Mouse (Mus musculus): Measurements from ENCODE around the gene Zfp706. TPM values are rescaled to one million over a fixed set of nuclear protein-coding genes. Genes with fewer than 3 reads are reported as not detected.

The Zfp706 gene
- total RNA-seq, 1 experiment, result 65.1 TPM

DNA sequence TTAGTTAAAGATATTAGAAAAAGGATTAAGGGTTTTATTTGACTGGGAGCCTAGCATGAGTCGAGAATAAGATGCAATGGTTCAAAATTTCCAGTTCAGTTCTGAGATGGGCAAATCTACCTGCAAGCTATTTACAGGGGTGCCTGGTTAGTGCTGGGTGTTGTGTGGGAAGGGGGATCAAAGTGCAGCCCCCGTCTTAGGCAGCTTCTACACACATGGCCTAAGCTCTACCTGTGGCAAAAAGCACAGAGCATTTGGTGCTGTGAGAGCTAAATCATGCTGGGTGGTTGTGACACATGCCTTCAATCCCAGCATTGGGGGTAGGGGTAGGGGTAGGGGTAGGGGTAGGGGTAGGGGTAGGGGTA is 32.3 kb downstream of the Zfp706 start:
- H3K27ac ChIP-seq (ENCODE audit: insufficient read depth, low read depth, low read length, poor library complexity, severe bottlenecking), result no peak overlapping the region
- TF ChIP-seq CHD2 (IDR thresholded peaks at IDR 0.05; ENCODE audit: low read depth, low read length) (no peak), HCFC1 (IDR thresholded peaks at IDR 0.05; ENCODE audit: borderline replicate concordance, insufficient read depth, low read length) (no peak), ZNF384 (IDR thresholded peaks at IDR 0.05; ENCODE audit: low read depth, low read length) (no peak), MAFK (IDR thresholded peaks at IDR 0.05; ENCODE audit: insufficient read depth, low read depth, low read length) (no peak), ZC3H11A (IDR thresholded peaks at IDR 0.05; ENCODE audit: borderline replicate concordance, low read depth, low read length) (no peak)
- H3K9ac ChIP-seq (ENCODE audit: insufficient read depth, low read depth, low read length, poor library complexity, severe bottlenecking), result no peak overlapping the region
- peaks cover 0 to 6% of the 10 kb centered on the region in 2 experiments; a peak in 2 of 4 replicates for H3K4me1 ChIP-seq (ENCODE audit: control insufficient read depth in 2 of 2, insufficient read depth in 2 of 2, low read length in 2 of 2, poor library complexity in 1 of 2)
- H3K4me3 ChIP-seq (ENCODE audit: insufficient read depth in 1 of 2, low read depth in 1 of 2, low read length in 2 of 2, poor library complexity in 1 of 2, severe bottlenecking in 1 of 2), result no peak overlapping the region
- H3K36me3 ChIP-seq (ENCODE audit: control insufficient read depth, insufficient read depth, low read length, poor library complexity, severe bottlenecking), result no peaks in the 10 kb centered on the region
- in situ Hi-C loops (cut with MboI; ENCODE audit: low sequenced_read_pairs in 2 of 2, unreplicated experiment in 2 of 2), result no loop called here
- no peak for DNase-seq (ENCODE audit: low read depth, low spot score)
- H3K9me3 ChIP-seq (ENCODE audit: control insufficient read depth, insufficient read depth, low read depth, low read length), result no peaks in the 10 kb centered on the region

DNA sequence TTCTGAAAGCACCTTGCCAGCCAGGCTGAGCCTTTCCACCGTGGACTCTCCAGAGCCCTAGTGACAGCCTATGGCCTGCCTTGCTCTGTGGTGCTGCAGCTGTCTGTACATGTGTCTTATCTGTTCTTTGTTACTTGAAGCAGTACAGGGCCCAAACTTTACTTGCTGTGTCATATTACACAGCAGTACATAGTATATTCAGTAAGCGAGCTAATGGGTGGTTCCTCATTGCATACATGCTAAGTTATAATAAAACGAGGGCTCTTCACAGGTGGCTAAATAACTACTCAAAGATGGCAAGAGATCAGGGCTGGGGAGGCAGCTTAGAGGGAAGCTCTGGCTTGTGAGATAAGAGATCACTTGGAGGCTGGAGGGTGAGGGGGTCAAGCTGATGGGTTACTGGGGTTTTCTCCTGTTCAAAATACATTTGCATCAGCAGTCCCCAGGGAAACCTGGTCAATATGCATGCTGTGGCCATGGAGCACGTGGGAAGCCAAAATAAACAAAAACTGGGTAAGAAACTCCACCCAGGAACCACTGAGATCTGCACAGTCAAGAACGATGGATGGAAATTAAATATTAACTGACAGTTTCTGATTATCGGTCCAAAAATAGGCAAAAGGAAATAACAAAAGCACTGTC is 32.8 kb downstream of the Zfp706 start:
- no peak for DNase-seq (ENCODE audit: low read depth, low spot score)
- H3K4me1 ChIP-seq (ENCODE audit: control insufficient read depth in 2 of 2, insufficient read depth in 2 of 2, low read length in 2 of 2, poor library complexity in 1 of 2), result peaks cover 0 to 6% of the 10 kb centered on the region in 2 experiments; a peak in 2 of 4 replicates
- no peak overlapping the region for H3K27ac ChIP-seq (ENCODE audit: insufficient read depth, low read depth, low read length, poor library complexity, severe bottlenecking)
- H3K9me3 ChIP-seq (ENCODE audit: control insufficient read depth, insufficient read depth, low read depth, low read length), result no peaks in the 10 kb centered on the region
- no peaks in the 10 kb centered on the region for H3K36me3 ChIP-seq (ENCODE audit: control insufficient read depth, insufficient read depth, low read length, poor library complexity, severe bottlenecking)
- TF ChIP-seq ZC3H11A (IDR thresholded peaks at IDR 0.05; ENCODE audit: borderline replicate concordance, low read depth, low read length), result no peak
- TF ChIP-seq MAFK (IDR thresholded peaks at IDR 0.05; ENCODE audit: insufficient read depth, low read depth, low read length), result no peak
- no peak for TF ChIP-seq ZNF384 (IDR thresholded peaks at IDR 0.05; ENCODE audit: low read depth, low read length)
- TF ChIP-seq CHD2 (IDR thresholded peaks at IDR 0.05; ENCODE audit: low read depth, low read length), result no peak
- TF ChIP-seq HCFC1 (IDR thresholded peaks at IDR 0.05; ENCODE audit: borderline replicate concordance, insufficient read depth, low read length), result no peak
- H3K4me3 ChIP-seq (ENCODE audit: insufficient read depth in 1 of 2, low read depth in 1 of 2, low read length in 2 of 2, poor library complexity in 1 of 2, severe bottlenecking in 1 of 2), result no peak overlapping the region
- H3K9ac ChIP-seq (ENCODE audit: insufficient read depth, low read depth, low read length, poor library complexity, severe bottlenecking), result no peak overlapping the region
- in situ Hi-C loops (cut with MboI; ENCODE audit: low sequenced_read_pairs in 2 of 2, unreplicated experiment in 2 of 2), result no loop called here

DNA sequence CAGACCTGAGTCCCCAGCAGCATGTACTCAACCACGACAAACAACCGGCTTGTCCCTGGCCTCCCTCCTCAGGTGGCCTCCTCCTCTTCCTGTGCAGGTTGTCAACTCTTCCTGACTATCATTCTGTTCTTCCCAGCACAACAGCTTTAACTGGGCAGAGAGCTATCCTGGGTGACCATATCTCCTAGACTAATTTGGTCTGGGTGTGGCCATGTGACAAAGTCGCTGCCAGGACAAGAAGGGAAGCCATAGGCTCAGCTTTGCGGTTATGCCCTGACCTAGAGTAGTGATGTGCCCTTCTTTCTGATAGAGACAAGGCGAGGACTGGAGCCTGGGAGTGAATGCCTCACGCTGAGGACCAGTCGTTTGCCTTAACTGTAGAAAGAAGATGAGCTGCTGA is 33.9 kb downstream of the Zfp706 start:
- H3K27ac ChIP-seq (ENCODE audit: insufficient read depth, low read depth, low read length, poor library complexity, severe bottlenecking), result no peak overlapping the region
- DNase-seq (ENCODE audit: low read depth, low spot score), result no peak
- no peak overlapping the region for H3K9ac ChIP-seq (ENCODE audit: insufficient read depth, low read depth, low read length, poor library complexity, severe bottlenecking)
- no peak overlapping the region for H3K4me3 ChIP-seq (ENCODE audit: insufficient read depth in 1 of 2, low read depth in 1 of 2, low read length in 2 of 2, poor library complexity in 1 of 2, severe bottlenecking in 1 of 2)
- no peaks in the 10 kb centered on the region for H3K9me3 ChIP-seq (ENCODE audit: control insufficient read depth, insufficient read depth, low read depth, low read length)
- in situ Hi-C loops (cut with MboI; ENCODE audit: low sequenced_read_pairs in 2 of 2, unreplicated experiment in 2 of 2), result no loop called here
- H3K36me3 ChIP-seq (ENCODE audit: control insufficient read depth, insufficient read depth, low read length, poor library complexity, severe bottlenecking), result no peaks in the 10 kb centered on the region
- H3K4me1 ChIP-seq (ENCODE audit: control insufficient read depth in 2 of 2, insufficient read depth in 2 of 2, low read length in 2 of 2, poor library complexity in 1 of 2), result peaks cover 0 to 6% of the 10 kb centered on the region in 2 experiments; a peak in 2 of 4 replicates
- TF ChIP-seq MAFK (IDR thresholded peaks at IDR 0.05; ENCODE audit: insufficient read depth, low read depth, low read length), result no peak
- TF ChIP-seq ZNF384 (IDR thresholded peaks at IDR 0.05; ENCODE audit: low read depth, low read length), result no peak
- TF ChIP-seq ZC3H11A (IDR thresholded peaks at IDR 0.05; ENCODE audit: borderline replicate concordance, low read depth, low read length), result no peak
- no peak for TF ChIP-seq CHD2 (IDR thresholded peaks at IDR 0.05; ENCODE audit: low read depth, low read length)
- no peak for TF ChIP-seq HCFC1 (IDR thresholded peaks at IDR 0.05; ENCODE audit: borderline replicate concordance, insufficient read depth, low read length)

DNA sequence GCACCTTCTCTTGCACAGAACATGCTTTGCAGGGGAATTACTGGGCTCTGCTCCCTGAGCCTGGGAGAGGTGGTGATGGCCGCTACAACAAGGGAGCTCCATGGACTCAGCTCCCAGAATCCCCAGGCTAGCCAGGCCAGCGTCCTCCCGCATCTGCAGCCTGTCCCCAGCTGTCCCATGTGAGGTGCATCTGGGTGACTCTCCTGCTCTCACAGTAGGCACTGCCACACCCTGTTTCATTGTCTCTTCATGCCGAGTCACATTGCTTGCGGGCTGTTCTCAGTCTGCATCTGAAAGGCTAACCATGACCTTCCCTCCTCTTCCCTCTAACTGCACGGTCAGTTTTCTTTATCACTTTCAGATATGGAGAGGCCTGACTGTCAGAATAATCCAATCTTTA is 34.3 kb downstream of the Zfp706 start:
- in situ Hi-C loops (cut with MboI; ENCODE audit: low sequenced_read_pairs in 2 of 2, unreplicated experiment in 2 of 2), result no loop called here
- no peak overlapping the region for H3K27ac ChIP-seq (ENCODE audit: insufficient read depth, low read depth, low read length, poor library complexity, severe bottlenecking)
- H3K9me3 ChIP-seq (ENCODE audit: control insufficient read depth, insufficient read depth, low read depth, low read length), result no peaks in the 10 kb centered on the region
- H3K36me3 ChIP-seq (ENCODE audit: control insufficient read depth, insufficient read depth, low read length, poor library complexity, severe bottlenecking), result no peaks in the 10 kb centered on the region
- H3K9ac ChIP-seq (ENCODE audit: insufficient read depth, low read depth, low read length, poor library complexity, severe bottlenecking), result no peak overlapping the region
- no peak overlapping the region for H3K4me3 ChIP-seq (ENCODE audit: insufficient read depth in 1 of 2, low read depth in 1 of 2, low read length in 2 of 2, poor library complexity in 1 of 2, severe bottlenecking in 1 of 2)
- no peak for DNase-seq (ENCODE audit: low read depth, low spot score)
- TF ChIP-seq HCFC1 (IDR thresholded peaks at IDR 0.05; ENCODE audit: borderline replicate concordance, insufficient read depth, low read length), result no peak
- no peak for TF ChIP-seq MAFK (IDR thresholded peaks at IDR 0.05; ENCODE audit: insufficient read depth, low read depth, low read length)
- no peak for TF ChIP-seq CHD2 (IDR thresholded peaks at IDR 0.05; ENCODE audit: low read depth, low read length)
- no peak for TF ChIP-seq ZC3H11A (IDR thresholded peaks at IDR 0.05; ENCODE audit: borderline replicate concordance, low read depth, low read length)
- no peak for TF ChIP-seq ZNF384 (IDR thresholded peaks at IDR 0.05; ENCODE audit: low read depth, low read length)
- peaks cover 0 to 6% of the 10 kb centered on the region in 2 experiments; a peak in 2 of 4 replicates for H3K4me1 ChIP-seq (ENCODE audit: control insufficient read depth in 2 of 2, insufficient read depth in 2 of 2, low read length in 2 of 2, poor library complexity in 1 of 2)

Measured in ES-E14 (cell line).